Mouse (Mus musculus) liver, postnatal 0 days (tissue): ENCODE results near the gene Hapln2. TPM values are rescaled to one million over a fixed set of nuclear protein-coding genes. Genes with fewer than 3 reads are reported as not detected.
A peak's percentile ranks its signal among the peaks of the same experiment; 100 is the strongest.

Experiments
- ATAC-seq: fragments of 200-750 bp; cut with Nextera tagmentation; 2 replicates; pipeline ENCODE4 v1.8.0; 2017; ENCODE audit warnings: mild to moderate bottlenecking, moderate library complexity
- DNase-seq: peaks from one replicate; pipeline ENCODE4 v3.0.0-alpha.2; 2016
- H3K27ac ChIP-seq: fragments of 300-500 bp; sonication (generic); 2 replicates; pipeline ENCODE4 v1.5.1; 2014; ENCODE audit warnings: antibody characterized with exemption, moderate library complexity, mild to moderate bottlenecking, low read depth
- H3K27me3 ChIP-seq: fragments of 300-500 bp; sonication (generic); 2 replicates; pipeline ENCODE4 v1.6.1; 2014; ENCODE audit warnings: low read length, control low read depth, mixed read lengths; ENCODE audit not compliant: insufficient read depth
- H3K36me3 ChIP-seq: fragments of 300-500 bp; sonication (generic); replicated peaks from 2 replicates; pipeline ENCODE4 v1.6.1; 2014; ENCODE audit warnings: mild to moderate bottlenecking, control low read depth, low read length, moderate library complexity, mixed read lengths; ENCODE audit not compliant: insufficient read depth
- H3K4me1 ChIP-seq: fragments of 300-500 bp; sonication (generic); 2 replicates; pipeline ENCODE4 v1.6.1; 2014; ENCODE audit warnings: antibody characterized with exemption, mild to moderate bottlenecking, control low read depth; ENCODE audit not compliant: insufficient read depth
- H3K4me2 ChIP-seq: fragments of 300-500 bp; sonication (generic); 2 replicates; pipeline ENCODE4 v1.6.1; 2014; ENCODE audit warnings: low read depth, mild to moderate bottlenecking, low read length, moderate library complexity, mixed read lengths
- H3K4me3 ChIP-seq: fragments of 300-500 bp; sonication (generic); 2 replicates; pipeline ENCODE4 v1.5.1; 2014; ENCODE audit warnings: low read depth, low read length
- H3K9ac ChIP-seq: fragments of 300-500 bp; sonication (generic); replicated peaks from 2 replicates; pipeline ENCODE4 v1.6.1; 2014; ENCODE audit warnings: mild to moderate bottlenecking, moderate library complexity
- H3K9me3 ChIP-seq: fragments of 300-500 bp; sonication (generic); 2 replicates; pipeline ENCODE4 v1.6.1; 2016; ENCODE audit warnings: mild to moderate bottlenecking, control low read depth, low read length, mixed read lengths
- CTCF ChIP-seq: sonication (generic); IDR thresholded peaks from 2 replicates; pipeline ENCODE4 v1.5.1; 2016; ENCODE audit warnings: antibody characterized with exemption, low read depth
- EP300 ChIP-seq: IDR thresholded peaks from 2 replicates; pipeline ENCODE4 v1.6.1; 2016; ENCODE audit warnings: antibody characterized with exemption, low read depth, mild to moderate bottlenecking
- WGBS: fragments of 180-500 bp; shearing (Covaris S2); extraction: QIAGEN DNeasy Blood & Tissue Kit; methylation state at CpG from one replicate; pipeline ENCODE4 v1.1.7; 2014; ENCODE audit not compliant: insufficient replicate concordance; 5-methylcytosine and 5-hydroxymethylcytosine counted together
- polyA plus RNA-seq: library from polyadenylated mRNA; unstranded; fragments of >200 nt; fragmentation: Nextera tagmentation; extraction: Ambion mirVana; gene quantifications from 2 replicates; pipeline ENCODE4 v1.2.1, GENCODE M21; 2015

The Hapln2 gene
- polyA plus RNA-seq, 1 experiment from 2014 or later, result not detected

DNA sequence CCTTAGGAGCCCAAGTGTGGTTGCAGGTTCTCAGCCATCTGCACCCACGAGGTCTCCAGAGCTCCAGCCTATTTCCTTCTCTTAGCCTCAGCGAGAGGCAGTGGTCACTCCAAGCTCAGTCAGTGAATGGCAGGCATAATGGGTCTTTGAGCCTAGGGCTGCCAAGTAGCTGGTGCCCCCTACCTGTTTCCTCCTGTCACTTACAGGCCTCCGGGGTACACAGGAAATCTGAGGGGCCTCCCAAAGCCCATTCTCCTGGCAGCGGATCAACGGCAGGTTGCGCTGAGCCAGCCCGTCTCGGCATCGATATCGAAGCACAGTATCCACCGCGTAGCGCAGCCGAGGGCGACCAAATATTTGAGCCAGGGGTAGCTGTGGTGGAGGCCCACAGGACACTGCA, 39.3 kb downstream of the Hapln2 start:
- no peak overlapping the region for H3K27ac ChIP-seq
- H3K9ac ChIP-seq, result no peak overlapping the region
- H3K36me3 ChIP-seq, result no peaks in the 10 kb centered on the region
- peak overlapping the region; percentile 68 for H3K4me2 ChIP-seq
- no peak for ATAC-seq
- no peaks in the 10 kb centered on the region for H3K9me3 ChIP-seq
- no peak; the same call in 1 of the 2 replicates for TF ChIP-seq CTCF
- H3K4me1 ChIP-seq, result peaks cover 18% of the 10 kb centered on the region
- peak overlapping the region; percentile 21; the same call in 1 of the 2 replicates for H3K4me3 ChIP-seq
- 4% methylated on average over 15 of the region's 15 CpGs for WGBS
- no peak for DNase-seq
- peaks cover 29% of the 10 kb centered on the region for H3K27me3 ChIP-seq

DNA sequence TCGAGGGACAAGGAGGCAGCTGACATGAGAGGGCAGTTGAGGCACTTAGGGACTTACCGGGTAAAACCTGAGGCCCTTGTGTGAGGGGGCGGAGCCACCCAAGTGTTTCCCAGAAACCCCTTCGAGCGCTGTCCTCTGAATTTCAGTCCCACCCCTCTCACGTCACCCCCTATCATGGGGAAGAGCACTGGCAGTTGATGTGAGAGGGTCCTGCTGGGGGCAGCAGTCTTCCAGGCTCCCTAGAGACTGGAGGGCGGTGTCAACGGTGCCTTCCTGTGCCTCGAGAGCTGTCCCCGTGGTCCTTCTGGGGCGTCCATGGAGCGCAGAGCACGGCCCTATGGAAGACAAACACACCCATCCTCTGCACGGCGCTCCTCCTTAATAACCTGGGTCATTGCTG, 39.8 kb downstream of the Hapln2 start:
- Histone ChIP-seq H3K4me2 (peak overlapping the region; percentile 68), H3K9me3 (no peaks in the 10 kb centered on the region), H3K36me3 (no peaks in the 10 kb centered on the region), H3K4me1 (peaks cover 22% of the 10 kb centered on the region), H3K27ac (no peak overlapping the region), H3K9ac (no peak overlapping the region), H3K27me3 (peaks cover 27% of the 10 kb centered on the region), H3K4me3 (peak overlapping the region; percentile 21)
- no peak for ATAC-seq
- peak; percentile 35 for DNase-seq
- under 1% methylated on average over 15 of the region's 15 CpGs for WGBS
- TF ChIP-seq EP300 (no peak), CTCF (no peak; the same call in 1 of the 2 replicates)

DNA sequence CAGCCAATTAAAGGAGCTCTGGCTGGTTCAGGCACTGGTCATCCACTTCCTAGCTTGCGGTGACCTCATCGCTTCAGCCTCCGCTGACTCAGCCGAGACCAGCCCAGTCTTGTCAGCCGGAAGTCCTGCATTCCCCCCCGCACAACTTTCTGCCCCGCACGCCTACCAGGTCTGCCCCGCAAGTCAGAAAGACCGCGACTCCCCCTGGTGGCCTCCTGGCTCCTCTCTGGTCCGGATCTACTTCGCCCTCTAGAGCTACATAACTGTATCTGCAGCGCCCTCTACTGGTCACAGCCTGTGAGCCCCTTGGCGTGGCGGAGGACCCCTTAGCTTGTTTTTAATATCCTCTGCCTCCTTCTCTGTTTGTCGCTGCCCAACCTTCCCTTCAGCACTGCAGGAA, 40.5 kb downstream of the Hapln2 start:
- no peak overlapping the region for H3K9ac ChIP-seq
- DNase-seq (peak; percentile 96), ATAC-seq (peak; percentile 80)
- TF ChIP-seq CTCF (peak; percentile 99), EP300 (no peak)
- H3K4me2 ChIP-seq, result peak overlapping the region; percentile 68
- no peaks in the 10 kb centered on the region for H3K36me3 ChIP-seq
- H3K27ac ChIP-seq, result no peak overlapping the region
- H3K4me3 ChIP-seq, result peak overlapping the region; percentile 21
- H3K27me3 ChIP-seq, result peaks cover 20% of the 10 kb centered on the region
- H3K4me1 ChIP-seq, result peaks cover 28% of the 10 kb centered on the region
- WGBS, result under 1% methylated on average over 17 of the region's 17 CpGs
- no peaks in the 10 kb centered on the region for H3K9me3 ChIP-seq

DNA sequence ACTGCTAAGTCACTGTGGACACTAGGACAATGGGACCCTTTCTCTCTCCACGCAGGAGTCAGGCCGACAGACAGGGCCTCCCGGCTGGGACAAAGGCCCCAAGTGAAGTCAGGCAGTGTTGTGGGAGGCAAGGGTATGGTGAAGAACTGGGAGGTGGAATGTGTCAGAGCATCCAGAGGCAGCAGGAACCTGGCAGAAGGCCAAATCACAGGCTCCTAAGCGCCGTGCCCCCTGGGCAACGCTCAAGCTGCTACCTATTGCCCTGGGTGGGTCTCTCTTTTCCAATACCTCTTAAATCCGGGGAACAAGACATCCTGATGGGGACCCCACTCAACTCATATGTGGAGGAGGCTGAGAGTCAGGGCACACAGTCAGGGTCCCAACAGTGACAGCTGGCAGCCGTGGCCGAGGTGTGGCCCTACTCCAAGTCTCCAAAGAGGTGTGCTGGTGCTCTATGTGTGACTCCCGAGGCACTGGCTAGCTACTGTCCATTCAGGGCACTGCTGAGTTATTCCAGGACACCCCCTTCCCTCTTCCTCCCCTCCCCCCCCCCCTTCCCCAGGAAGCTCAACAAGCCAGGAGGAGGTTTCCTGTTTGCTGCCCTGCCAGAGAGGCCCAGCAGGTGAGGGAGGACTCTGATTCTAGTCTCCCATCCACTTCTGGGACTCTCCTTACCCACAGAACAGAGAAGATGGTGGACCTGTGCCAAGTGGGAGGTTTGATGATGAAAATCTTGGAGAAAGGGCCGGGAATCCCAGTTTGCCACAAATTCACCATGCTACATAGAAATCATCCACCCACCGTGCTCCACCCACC, 41.7 kb downstream of the Hapln2 start:
- Histone ChIP-seq H3K36me3 (no peaks in the 10 kb centered on the region), H3K4me2 (no peak overlapping the region), H3K27ac (no peak overlapping the region), H3K4me3 (no peak overlapping the region), H3K9me3 (no peaks in the 10 kb centered on the region), H3K27me3 (peaks cover 20% of the 10 kb centered on the region), H3K4me1 (peaks cover 32% of the 10 kb centered on the region), H3K9ac (no peak overlapping the region)
- 56% methylated on average over 12 of the region's 12 CpGs for WGBS
- TF ChIP-seq EP300, result no peak
- no peak for TF ChIP-seq CTCF
- DNase-seq (no peak), ATAC-seq (no peak)

DNA sequence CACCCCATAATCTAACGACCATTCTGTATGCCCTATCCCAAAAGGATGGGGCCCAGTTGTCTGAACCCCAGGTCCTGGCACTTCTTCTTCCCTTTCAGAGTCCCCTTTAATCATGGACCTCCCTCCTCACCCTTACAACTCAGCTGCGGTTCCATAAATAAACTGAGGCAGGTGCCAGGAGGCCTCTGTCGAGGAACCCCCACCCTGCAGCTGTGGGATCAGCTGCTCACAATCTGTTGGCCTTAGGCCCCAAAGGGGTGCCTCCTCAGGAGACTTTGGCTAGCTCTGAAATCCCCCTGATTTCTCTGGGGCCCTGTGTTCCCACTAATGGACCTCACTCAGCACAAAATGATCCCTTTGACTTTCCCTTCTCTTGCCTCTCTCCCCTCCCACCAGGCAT, 43.3 kb downstream of the Hapln2 start:
- no peaks in the 10 kb centered on the region for H3K36me3 ChIP-seq
- DNase-seq (no peak), ATAC-seq (no peak)
- no peak overlapping the region for H3K4me3 ChIP-seq
- peaks cover 32% of the 10 kb centered on the region for H3K4me1 ChIP-seq
- H3K4me2 ChIP-seq, result no peak overlapping the region
- peaks cover 20% of the 10 kb centered on the region for H3K27me3 ChIP-seq
- H3K9ac ChIP-seq, result no peak overlapping the region
- whole genome bisulfite sequencing, result 37% methylated on average over 3 of the region's 3 CpGs
- 0 out of 2 replicates have a peak overlapping the region, but pooled peaks have one; percentile 2 for H3K27ac ChIP-seq
- TF ChIP-seq EP300 (no peak), CTCF (no peak)
- H3K9me3 ChIP-seq, result no peaks in the 10 kb centered on the region

DNA sequence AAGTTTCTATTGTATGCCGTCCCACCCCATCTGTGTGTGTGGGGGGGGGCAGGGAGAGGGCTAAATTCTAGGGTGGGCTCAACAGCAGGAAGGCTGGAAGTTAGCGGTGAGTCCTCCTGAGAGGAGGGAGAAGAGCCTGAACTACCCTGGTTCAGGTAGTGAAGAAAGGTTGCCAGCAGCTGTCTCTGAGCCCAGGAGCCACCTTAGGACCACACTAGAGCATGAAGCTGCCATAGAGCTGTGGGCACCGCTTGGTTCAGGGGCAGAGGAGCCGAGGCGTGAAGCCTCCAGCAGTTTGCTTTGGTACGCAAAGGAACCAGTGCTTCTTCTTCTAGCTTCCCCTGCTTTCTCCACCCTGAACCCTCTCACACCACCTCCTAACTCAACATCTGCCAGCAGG, 43.8 kb downstream of the Hapln2 start:
- H3K9me3 ChIP-seq, result no peaks in the 10 kb centered on the region
- H3K9ac ChIP-seq, result no peak overlapping the region
- no peak for TF ChIP-seq EP300
- TF ChIP-seq CTCF, result no peak
- WGBS, result 48% methylated on average over 6 of the region's 6 CpGs
- no peaks in the 10 kb centered on the region for H3K36me3 ChIP-seq
- 0 out of 2 replicates have a peak overlapping the region, but pooled peaks have one; percentile 34 for H3K27ac ChIP-seq
- peaks cover 20% of the 10 kb centered on the region for H3K27me3 ChIP-seq
- DNase-seq (no peak), ATAC-seq (no peak)
- H3K4me1 ChIP-seq, result peaks cover 32% of the 10 kb centered on the region
- H3K4me2 ChIP-seq, result peak overlapping the region; percentile 57
- H3K4me3 ChIP-seq, result no peak overlapping the region
